In genomic region chr8:123701952-123702587, GRCm38 (mm10) we compare ENCODE assay signal across 8 mouse cellular contexts. TPM values are rescaled to one million over a fixed set of nuclear protein-coding genes. Genes with fewer than 3 reads are reported as not detected.
DNase-seq lines count a peak whose midpoint lies in the region; ATAC-seq and TF ChIP-seq lines count a peak whose summit lies in the region.
"Had no signal": no experiment of that assay in that cellular context is flagged by ENCODE, and none has a peak within 500 bp of the region (broad histone marks: within the 10 kb centered on the region; RNA-seq: fewer than 3 reads in every experiment).

No protein-coding gene starts in this region.

- H3K4me2 ChIP-seq in heart, embryonic 16.5 days (ENCODE audit: low read depth, low read length) = peak overlapping the region; percentile 51
- no peak overlapping the region for H3K4me2 ChIP-seq in lung, postnatal 0 days (replicated peaks; ENCODE audit: low read depth, low read length)
- H3K4me2 ChIP-seq: limb, embryonic 15.5 days had no signal

- peaks cover 14% of the 10 kb centered on the region for H3K4me1 ChIP-seq in heart, embryonic 16.5 days (ENCODE audit: control insufficient read depth, insufficient read depth, low read length)
- H3K4me1 ChIP-seq in lung, postnatal 0 days (ENCODE audit: insufficient read depth, low read depth, low read length) = no peaks in the 10 kb centered on the region
- H3K4me1 ChIP-seq in thymus, adult 2 months (replicated peaks; ENCODE audit: control insufficient read depth, insufficient read depth, low read length) = no peaks in the 10 kb centered on the region

- H3K4me3 ChIP-seq in heart, embryonic 16.5 days (ENCODE audit: low read length) = 0 out of 2 replicates have a peak overlapping the region, but pooled peaks have one; percentile 11
- H3K4me3 ChIP-seq in lung, postnatal 0 days (ENCODE audit: low read depth, low read length) = no peak overlapping the region
- H3K4me3 ChIP-seq in thymus, adult 2 months (ENCODE audit: control insufficient read depth, insufficient read depth, low read length) = no peak overlapping the region
- H3K4me3 ChIP-seq: limb, embryonic 15.5 days had no signal

- peak; percentile 54 for DNase-seq in urinary bladder, postnatal 25 days (ENCODE audit: low spot score)
- no peak for DNase-seq in urinary bladder, adult 2 months (ENCODE audit: low spot score)
- DNase-seq in lung, postnatal 0 days (ENCODE audit: low spot score) = peak; percentile 78
- DNase-seq in thymus, postnatal 0 days (ENCODE audit: low spot score) = no peak
- DNase-seq in thymus, adult 2 months = no peak

- WGBS in heart, embryonic 16.5 days = 19% methylated on average over 15 of the region's 15 CpGs
- WGBS in lung, postnatal 0 days = 31% methylated on average over 15 of the region's 15 CpGs
- WGBS in thymus, adult 2 months = 87% methylated on average over 15 of the region's 15 CpGs

- TF ChIP-seq POLR2A in thymus, adult 2 months (IDR thresholded peaks at IDR 0.05; ENCODE audit: control insufficient read depth, extremely low read depth, insufficient read depth, low read length, poor library complexity) = no peak

- H3K9ac ChIP-seq in heart, embryonic 16.5 days (ENCODE audit: low read length) = 0 out of 2 replicates have a peak overlapping the region, but pooled peaks have one; percentile 22
- H3K9ac ChIP-seq in lung, postnatal 0 days (replicated peaks; ENCODE audit: low read depth) = no peak overlapping the region; the same call in 1 of the 2 replicates
- H3K9ac ChIP-seq: limb, embryonic 15.5 days had no signal

- no peaks in the 10 kb centered on the region for H3K36me3 ChIP-seq in heart, embryonic 16.5 days (ENCODE audit: control insufficient read depth, insufficient read depth)
- H3K36me3 ChIP-seq in lung, postnatal 0 days (ENCODE audit: insufficient read depth, low read length) = no peaks in the 10 kb centered on the region
- no peaks in the 10 kb centered on the region for H3K36me3 ChIP-seq in thymus, adult 2 months (ENCODE audit: control insufficient read depth, insufficient read depth, low read length)
- H3K36me3 ChIP-seq: limb, embryonic 15.5 days had no signal

- no peaks in the 10 kb centered on the region for H3K27me3 ChIP-seq in heart, embryonic 16.5 days (ENCODE audit: control insufficient read depth, insufficient read depth, low read length)
- no peaks in the 10 kb centered on the region for H3K27me3 ChIP-seq in lung, postnatal 0 days (replicated peaks; ENCODE audit: insufficient read depth, low read length)
- no peaks in the 10 kb centered on the region for H3K27me3 ChIP-seq in thymus, adult 2 months (ENCODE audit: control insufficient read depth, insufficient read depth, low read length)
- H3K27me3 ChIP-seq: limb, embryonic 15.5 days had no signal

- no peaks in the 10 kb centered on the region for H3K9me3 ChIP-seq in heart, embryonic 16.5 days (replicated peaks; ENCODE audit: control insufficient read depth, low read length)
- H3K9me3 ChIP-seq in lung, postnatal 0 days (ENCODE audit: low read length) = no peaks in the 10 kb centered on the region
- H3K9me3 ChIP-seq: limb, embryonic 15.5 days had no signal

- peak overlapping the region; percentile 71 for H3K27ac ChIP-seq in heart, embryonic 16.5 days (ENCODE audit: low read length)
- H3K27ac ChIP-seq in lung, postnatal 0 days (ENCODE audit: low read length) = peak overlapping the region; percentile 33; the same call in 1 of the 2 replicates
- H3K27ac ChIP-seq in thymus, adult 2 months (ENCODE audit: control insufficient read depth, insufficient read depth, low read length) = no peak overlapping the region
- H3K27ac ChIP-seq: limb, embryonic 15.5 days had no signal

- no peak for TF ChIP-seq CTCF in lung, postnatal 0 days (IDR thresholded peaks at IDR 0.05)
- TF ChIP-seq CTCF in thymus, adult 2 months (IDR thresholded peaks at IDR 0.05; ENCODE audit: borderline replicate concordance, control insufficient read depth, extremely low read depth, insufficient read depth, low read length, poor library complexity) = no peak

- no peak for TF ChIP-seq EP300 in lung, postnatal 0 days (IDR thresholded peaks at IDR 0.05)

- ATAC-seq in heart, embryonic 16.5 days (replicated peaks; ENCODE audit: extremely low read depth, insufficient read depth, low FRiP score) = peak; percentile 86
- ATAC-seq in lung, postnatal 0 days = peak; percentile 76
- no peak for ATAC-seq in megakaryocyte progenitor cell, adult 5-6 weeks (replicated peaks; ENCODE audit: poor library complexity)

RNA-seq across cellular contexts. Expression of gene Rhou, which starts 48.3 kb away (rescaled TPM):
- 20.1 and 21.4 TPM in 2 replicates for polyA plus RNA-seq in urinary bladder, adult 2 months (2012; rRNA removed)
- 4.2 and 5.3 TPM in 2 replicates for polyA plus RNA-seq in heart, embryonic 16.5 days (2015; fragmentation: Nextera tagmentation; extraction: Ambion mirVana)
- polyA plus RNA-seq in lung, postnatal 0 days (2015; fragmentation: Nextera tagmentation; extraction: Ambion mirVana) = 5.8 and 8.7 TPM in 2 replicates
- total RNA-seq in megakaryocyte progenitor cell, adult 5-6 weeks (2015) = 7.9 and 9.6 TPM in 2 replicates
- total RNA-seq in megakaryocyte progenitor cell, adult 5-6 weeks (2017) = 4.9 and 5.3 TPM in 2 replicates
- 0.66 and 0.96 TPM in 2 replicates for polyA plus RNA-seq in thymus, postnatal 0 days (2015; fragmentation: Nextera tagmentation; extraction: Ambion mirVana)
- 3.1 and 3.5 TPM in 2 replicates for polyA plus RNA-seq in thymus, adult 2 months (2012; rRNA removed)

Comparison
In these comparisons a context has a peak if more than half of its experiments do, and no peak if none do; other contexts are left out.
1. DNase-seq: peak in urinary bladder, postnatal 25 days (single experiment) and lung, postnatal 0 days (single experiment); none in urinary bladder, adult 2 months (single experiment), thymus, postnatal 0 days (single experiment) and thymus, adult 2 months (single experiment).